Mouse (Mus musculus) myocyte (in vitro differentiated cells): Measurements from ENCODE around the gene Spns1.
"Not testable (repeated sequence)": the region's sequence is repeated elsewhere in the genome, so short reads cannot be mapped to it uniquely, and the experiment has no call there.

Experiments used
- CEBPB ChIP-seq: IDR thresholded peaks from 2 replicates; pipeline ENCODE4 v1.6.1; 2011; ENCODE audit warnings: mild to moderate bottlenecking, moderate library complexity; ENCODE audit not compliant: poor library complexity, insufficient read depth, severe bottlenecking
- E2F4 ChIP-seq: IDR thresholded peaks from one replicate; pipeline ENCODE4 v1.6.1; 2011; ENCODE audit warnings: mild to moderate bottlenecking, control low read depth, moderate library complexity; ENCODE audit not compliant: insufficient read depth
- MAX ChIP-seq: IDR thresholded peaks from one replicate; pipeline ENCODE4 v1.6.1; 2011; ENCODE audit warnings: low read depth, mild to moderate bottlenecking, control low read depth
- MYOD1 ChIP-seq, 3 experiments: IDR thresholded peaks; one replicate each; pipeline ENCODE4 v1.6.1; 2011; ENCODE audit warnings: control low read depth in 2 of 3, low read depth in 2 of 3, mild to moderate bottlenecking in 2 of 3, moderate library complexity in 1 of 3; ENCODE audit not compliant: insufficient read length in 2 of 3, control insufficient read depth in 1 of 3
- POLR2A ChIP-seq: IDR thresholded peaks from one replicate; pipeline ENCODE4 v1.6.1; 2011; ENCODE audit warnings: low read depth, mild to moderate bottlenecking, control low read depth, moderate library complexity; ENCODE audit not compliant: insufficient read length
- USF1 ChIP-seq: IDR thresholded peaks from one replicate; pipeline ENCODE4 v1.6.1; 2011; ENCODE audit warnings: low read depth, mild to moderate bottlenecking, control low read depth, moderate library complexity

DNA sequence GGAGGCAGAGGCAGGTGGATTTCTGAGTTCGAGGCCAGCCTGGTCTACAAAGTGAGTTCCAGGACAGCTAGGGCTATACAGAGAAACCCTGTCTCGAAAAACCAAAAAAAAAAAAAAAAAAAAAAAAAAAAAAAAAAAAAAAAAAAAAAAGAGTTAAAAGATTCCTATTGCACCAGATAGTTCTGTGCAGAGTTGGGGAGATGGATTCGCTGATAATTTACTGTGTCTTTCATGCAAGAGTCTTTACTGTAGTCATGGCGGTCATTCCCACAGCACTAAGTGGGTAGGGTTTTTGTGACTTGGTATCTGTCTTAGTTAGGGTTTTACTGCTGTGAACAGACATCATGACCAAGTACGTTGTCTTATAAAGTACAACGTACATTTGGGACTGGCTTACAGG, 48.4 kb downstream of the Spns1 start:
- not testable (repeated sequence) for TF ChIP-seq MAX; E2F4; POLR2A; USF1; CEBPB; MYOD1 (IDR thresholded peaks at IDR 0.05; ENCODE audit: control insufficient read depth in 1 of 3, insufficient read length in 2 of 3, low read depth in 2 of 3)
